Mouse (Mus musculus): Measurements from ENCODE around the gene Hunk. TPM values are rescaled to one million over a fixed set of nuclear protein-coding genes. Genes with fewer than 3 reads are reported as not detected.

Hunk gene
- polyA plus RNA-seq, 1 experiment: 15.5 TPM

DNA sequence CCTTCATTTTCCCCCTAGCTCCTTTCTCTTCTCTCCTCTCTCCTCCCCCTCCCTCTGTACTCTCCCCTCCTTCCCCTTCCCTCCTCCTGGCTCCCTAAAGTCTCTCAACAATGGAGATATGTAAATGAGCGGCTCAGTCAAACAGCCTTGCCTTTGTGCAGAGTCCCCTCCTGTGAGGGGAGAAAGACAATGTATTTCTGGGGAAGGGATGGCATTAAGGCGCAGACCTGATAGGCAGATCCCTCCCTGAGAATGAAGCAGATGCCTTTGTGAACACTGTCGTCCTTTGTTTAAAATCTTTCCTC, 136.1 kb downstream of the Hunk start:
- Histone ChIP-seq H3K4me3 (ENCODE audit: low read depth, low read length) (no peak overlapping the region), H3K9me3 (replicated peaks; ENCODE audit: control insufficient read depth, insufficient read depth, low read length, poor library complexity, severe bottlenecking) (no peaks in the 10 kb centered on the region), H3K9ac (ENCODE audit: low read depth, poor library complexity, severe bottlenecking) (no peak overlapping the region), H3K27me3 (ENCODE audit: control insufficient read depth, insufficient read depth, low read length, poor library complexity, severe bottlenecking) (no peaks in the 10 kb centered on the region), H3K27ac (ENCODE audit: insufficient read depth, low read length) (peak overlapping the region; percentile 55; the same call in 1 of the 2 replicates), H3K36me3 (ENCODE audit: control insufficient read depth, insufficient read depth, low read length, poor library complexity, severe bottlenecking) (no peaks in the 10 kb centered on the region), H3K4me1 (ENCODE audit: control insufficient read depth, insufficient read depth, low read length) (peaks cover 2% of the 10 kb centered on the region)
- peak; percentile 57; the same call in 1 of the 2 replicates for TF ChIP-seq EP300 (IDR thresholded peaks at IDR 0.05; ENCODE audit: insufficient read depth, low read depth, low read length)
- no peak for TF ChIP-seq POLR2A (IDR thresholded peaks at IDR 0.05; ENCODE audit: insufficient read depth, low read length)

DNA sequence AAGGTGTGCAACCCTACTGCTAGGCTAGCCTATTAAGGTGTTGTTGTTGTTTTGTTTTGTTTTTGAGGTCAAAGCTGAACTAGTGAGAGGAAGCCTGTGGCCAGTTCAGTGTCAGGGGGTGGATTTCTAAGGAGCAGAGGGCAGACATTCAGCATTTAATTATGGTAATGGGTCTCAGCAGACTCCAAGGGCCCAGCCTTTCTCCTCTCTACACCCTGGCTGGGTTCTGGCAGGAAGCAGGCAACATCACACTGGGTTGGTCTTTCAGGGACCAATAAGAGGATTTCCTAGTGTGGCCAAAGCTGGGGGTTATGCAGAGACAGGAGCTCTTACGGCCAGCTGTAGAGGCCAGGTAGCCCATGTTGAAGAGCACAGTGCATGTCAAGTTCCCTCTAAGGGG, 136.8 kb downstream of the Hunk start:
- Histone ChIP-seq H3K4me1 (ENCODE audit: control insufficient read depth, insufficient read depth, low read length) (peaks cover 2% of the 10 kb centered on the region), H3K9me3 (replicated peaks; ENCODE audit: control insufficient read depth, insufficient read depth, low read length, poor library complexity, severe bottlenecking) (no peaks in the 10 kb centered on the region), H3K36me3 (ENCODE audit: control insufficient read depth, insufficient read depth, low read length, poor library complexity, severe bottlenecking) (no peaks in the 10 kb centered on the region), H3K27me3 (ENCODE audit: control insufficient read depth, insufficient read depth, low read length, poor library complexity, severe bottlenecking) (no peaks in the 10 kb centered on the region), H3K9ac (ENCODE audit: low read depth, poor library complexity, severe bottlenecking) (no peak overlapping the region), H3K4me3 (ENCODE audit: low read depth, low read length) (no peak overlapping the region), H3K27ac (ENCODE audit: insufficient read depth, low read length) (peak overlapping the region; percentile 83)
- TF ChIP-seq EP300 (IDR thresholded peaks at IDR 0.05; ENCODE audit: insufficient read depth, low read depth, low read length) (no peak), POLR2A (IDR thresholded peaks at IDR 0.05; ENCODE audit: insufficient read depth, low read length) (no peak), CTCF (IDR thresholded peaks at IDR 0.05; ENCODE audit: low read depth, low read length) (no peak)

DNA sequence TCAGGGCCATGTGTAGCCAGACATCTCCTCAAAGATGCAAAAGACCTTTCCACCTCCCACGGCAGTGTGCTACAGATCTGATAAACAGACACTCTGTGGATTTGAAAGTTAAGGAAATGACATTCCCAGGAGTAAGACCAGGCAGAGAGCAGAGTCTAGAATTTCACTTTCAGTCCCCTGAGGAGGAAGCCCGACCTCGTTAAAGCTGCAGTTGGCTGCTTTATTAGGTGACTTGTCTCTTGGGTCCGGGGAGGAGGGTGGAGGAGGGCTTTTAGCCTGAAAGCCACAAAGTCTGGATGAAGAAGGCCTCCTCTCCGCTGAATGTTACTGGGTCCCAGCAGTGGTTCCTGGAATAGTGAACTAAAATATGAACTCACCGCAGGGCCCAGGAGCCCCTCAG, 137.6 kb downstream of the Hunk start:
- no peaks in the 10 kb centered on the region for H3K36me3 ChIP-seq (ENCODE audit: control insufficient read depth, insufficient read depth, low read length, poor library complexity, severe bottlenecking)
- no peak overlapping the region for H3K27ac ChIP-seq (ENCODE audit: insufficient read depth, low read length)
- peaks cover 2% of the 10 kb centered on the region for H3K4me1 ChIP-seq (ENCODE audit: control insufficient read depth, insufficient read depth, low read length)
- H3K4me3 ChIP-seq (ENCODE audit: low read depth, low read length): no peak overlapping the region
- H3K9ac ChIP-seq (ENCODE audit: low read depth, poor library complexity, severe bottlenecking): no peak overlapping the region
- no peaks in the 10 kb centered on the region for H3K27me3 ChIP-seq (ENCODE audit: control insufficient read depth, insufficient read depth, low read length, poor library complexity, severe bottlenecking)
- TF ChIP-seq CTCF (IDR thresholded peaks at IDR 0.05; ENCODE audit: low read depth, low read length) (no peak), POLR2A (IDR thresholded peaks at IDR 0.05; ENCODE audit: insufficient read depth, low read length) (no peak), EP300 (IDR thresholded peaks at IDR 0.05; ENCODE audit: insufficient read depth, low read depth, low read length) (no peak)
- no peaks in the 10 kb centered on the region for H3K9me3 ChIP-seq (replicated peaks; ENCODE audit: control insufficient read depth, insufficient read depth, low read length, poor library complexity, severe bottlenecking)

DNA sequence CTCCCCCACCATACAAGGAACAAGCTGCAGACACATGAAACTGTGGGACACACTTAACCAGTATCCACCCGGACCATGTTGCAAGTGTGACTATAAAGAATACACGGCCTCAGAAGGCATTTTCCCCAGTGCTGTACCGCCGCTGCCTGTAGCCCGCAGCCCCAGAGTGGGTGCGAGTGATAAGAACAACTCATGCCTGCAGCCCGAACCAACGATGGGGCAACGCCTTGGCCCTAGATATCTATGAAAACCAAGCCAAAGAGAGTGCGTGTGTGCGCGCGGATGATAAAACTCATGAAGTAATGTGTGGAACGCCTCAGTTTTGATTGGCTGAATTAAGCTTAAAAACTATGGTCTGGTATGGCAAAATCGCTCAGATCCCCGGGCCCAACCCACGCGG, 138.1 kb downstream of the Hunk start:
- Histone ChIP-seq H3K27ac (ENCODE audit: insufficient read depth, low read length) (no peak overlapping the region), H3K9me3 (replicated peaks; ENCODE audit: control insufficient read depth, insufficient read depth, low read length, poor library complexity, severe bottlenecking) (no peaks in the 10 kb centered on the region), H3K4me3 (ENCODE audit: low read depth, low read length) (peak overlapping the region; percentile 23), H3K9ac (ENCODE audit: low read depth, poor library complexity, severe bottlenecking) (no peak overlapping the region), H3K27me3 (ENCODE audit: control insufficient read depth, insufficient read depth, low read length, poor library complexity, severe bottlenecking) (no peaks in the 10 kb centered on the region), H3K36me3 (ENCODE audit: control insufficient read depth, insufficient read depth, low read length, poor library complexity, severe bottlenecking) (no peaks in the 10 kb centered on the region), H3K4me1 (ENCODE audit: control insufficient read depth, insufficient read depth, low read length) (peaks cover 2% of the 10 kb centered on the region)
- TF ChIP-seq CTCF (IDR thresholded peaks at IDR 0.05; ENCODE audit: low read depth, low read length): no peak
- no peak for TF ChIP-seq POLR2A (IDR thresholded peaks at IDR 0.05; ENCODE audit: insufficient read depth, low read length)

DNA sequence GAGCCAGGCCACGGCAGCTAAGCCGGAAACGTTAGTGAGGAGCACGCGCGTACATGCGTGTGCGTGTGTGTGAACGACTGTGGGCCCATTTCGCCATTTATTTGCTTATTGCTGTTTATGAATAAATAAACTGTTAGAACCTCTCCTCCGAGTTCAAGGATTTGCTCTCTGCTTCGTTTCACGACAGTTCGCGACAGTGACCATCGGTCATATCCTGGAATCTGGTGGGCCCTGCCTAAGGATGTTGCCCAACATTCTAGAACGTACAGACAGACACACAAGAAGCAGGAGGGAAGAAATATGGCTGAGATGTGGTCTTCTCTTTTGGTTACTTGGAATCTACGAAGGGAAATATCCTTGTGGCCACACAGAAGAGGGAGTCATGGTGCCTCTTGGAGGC, 138.6 kb downstream of the Hunk start:
- Histone ChIP-seq H3K9ac (ENCODE audit: low read depth, poor library complexity, severe bottlenecking) (no peak overlapping the region), H3K9me3 (replicated peaks; ENCODE audit: control insufficient read depth, insufficient read depth, low read length, poor library complexity, severe bottlenecking) (no peaks in the 10 kb centered on the region), H3K4me1 (ENCODE audit: control insufficient read depth, insufficient read depth, low read length) (peaks cover 2% of the 10 kb centered on the region), H3K27ac (ENCODE audit: insufficient read depth, low read length) (no peak overlapping the region), H3K4me3 (ENCODE audit: low read depth, low read length) (no peak overlapping the region), H3K36me3 (ENCODE audit: control insufficient read depth, insufficient read depth, low read length, poor library complexity, severe bottlenecking) (no peaks in the 10 kb centered on the region), H3K27me3 (ENCODE audit: control insufficient read depth, insufficient read depth, low read length, poor library complexity, severe bottlenecking) (no peaks in the 10 kb centered on the region)
- TF ChIP-seq CTCF (IDR thresholded peaks at IDR 0.05; ENCODE audit: low read depth, low read length) (no peak), EP300 (IDR thresholded peaks at IDR 0.05; ENCODE audit: insufficient read depth, low read depth, low read length) (no peak), POLR2A (IDR thresholded peaks at IDR 0.05; ENCODE audit: insufficient read depth, low read length) (no peak)

DNA sequence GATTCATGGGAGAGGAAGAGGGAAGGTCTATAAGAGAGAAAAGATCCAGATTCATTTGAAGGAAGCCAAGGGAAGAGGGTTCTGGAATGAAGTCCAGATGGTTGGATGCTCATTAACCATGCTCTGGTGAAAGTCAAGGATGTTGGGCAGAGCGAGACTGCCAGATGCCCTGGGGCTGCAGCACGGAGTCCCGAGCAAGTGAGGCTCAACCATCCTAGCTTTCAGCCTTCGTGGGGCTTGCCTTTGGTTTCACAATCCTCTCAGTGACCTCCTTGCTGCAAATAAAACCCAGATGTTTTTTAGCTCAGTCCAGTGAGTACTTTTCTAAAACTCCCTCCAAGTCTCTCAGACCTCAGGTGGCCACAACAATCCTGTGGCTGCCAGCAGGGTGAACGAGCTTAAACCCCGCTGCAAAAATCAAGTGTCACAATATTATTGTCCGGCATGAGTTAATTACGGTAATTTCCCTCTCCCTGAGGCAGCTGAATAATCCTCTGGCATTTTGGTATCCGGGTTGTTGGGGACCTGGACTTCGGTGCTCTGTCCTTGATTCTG, 147.4 kb downstream of the Hunk start:
- no peak for TF ChIP-seq POLR2A (IDR thresholded peaks at IDR 0.05; ENCODE audit: insufficient read depth, low read length)
- no peak for TF ChIP-seq CTCF (IDR thresholded peaks at IDR 0.05; ENCODE audit: low read depth, low read length)
- no peak for TF ChIP-seq EP300 (IDR thresholded peaks at IDR 0.05; ENCODE audit: insufficient read depth, low read depth, low read length)
- no peak overlapping the region for H3K4me3 ChIP-seq (ENCODE audit: low read depth, low read length)

More for the DNA sequence above, 147.4 kb downstream of the Hunk start:
- Histone ChIP-seq H3K4me1 (ENCODE audit: control insufficient read depth, insufficient read depth, low read length) (no peaks in the 10 kb centered on the region), H3K27ac (ENCODE audit: insufficient read depth, low read length) (no peak overlapping the region), H3K9me3 (replicated peaks; ENCODE audit: control insufficient read depth, insufficient read depth, low read length, poor library complexity, severe bottlenecking) (no peaks in the 10 kb centered on the region), H3K27me3 (ENCODE audit: control insufficient read depth, insufficient read depth, low read length, poor library complexity, severe bottlenecking) (no peaks in the 10 kb centered on the region), H3K36me3 (ENCODE audit: control insufficient read depth, insufficient read depth, low read length, poor library complexity, severe bottlenecking) (no peaks in the 10 kb centered on the region), H3K9ac (ENCODE audit: low read depth, poor library complexity, severe bottlenecking) (no peak overlapping the region)
